Mouse (Mus musculus) liver, embryonic 16.5 days (tissue): Measurements from ENCODE around the gene Lsamp. TPM values are rescaled to one million over a fixed set of nuclear protein-coding genes. Genes with fewer than 3 reads are reported as not detected.
A peak's percentile ranks its signal among the peaks of the same experiment; 100 is the strongest.

Experiments
- ATAC-seq: fragments of 200-750 bp; cut with Nextera tagmentation; 2 replicates; pipeline ENCODE4 v1.8.0; 2017; ENCODE audit warnings: low read depth, mild to moderate bottlenecking, moderate number of reproducible peaks, moderate library complexity
- H3K27ac ChIP-seq: fragments of 300-500 bp; sonication (generic); 2 replicates; pipeline ENCODE4 v1.5.1; 2014; ENCODE audit warnings: mild to moderate bottlenecking, low read length
- H3K27me3 ChIP-seq: fragments of 300-500 bp; sonication (generic); 2 replicates; pipeline ENCODE4 v1.6.1; 2014; ENCODE audit warnings: low read depth, low read length, mixed read lengths; ENCODE audit not compliant: control insufficient read depth, insufficient read depth
- H3K36me3 ChIP-seq: fragments of 300-500 bp; sonication (generic); 2 replicates; pipeline ENCODE4 v1.6.1; 2014; ENCODE audit warnings: mild to moderate bottlenecking; ENCODE audit not compliant: control insufficient read depth, insufficient read depth
- H3K4me1 ChIP-seq: fragments of 300-500 bp; sonication (generic); 2 replicates; pipeline ENCODE4 v1.6.1; 2014; ENCODE audit warnings: low read depth, low read length, mixed read lengths; ENCODE audit not compliant: control insufficient read depth
- H3K4me2 ChIP-seq: fragments of 300-500 bp; sonication (generic); 2 replicates; pipeline ENCODE4 v1.6.1; 2014; ENCODE audit warnings: low read depth, low read length, mixed read lengths
- H3K4me3 ChIP-seq: fragments of 300-500 bp; sonication (generic); 2 replicates; pipeline ENCODE4 v1.5.1; 2014; ENCODE audit warnings: low read depth, mild to moderate bottlenecking, low read length
- H3K9ac ChIP-seq: fragments of 300-500 bp; sonication (generic); 2 replicates; pipeline ENCODE4 v1.6.1; 2014; ENCODE audit warnings: low read depth, low read length
- H3K9me3 ChIP-seq: fragments of 300-500 bp; sonication (generic); replicated peaks from 2 replicates; pipeline ENCODE4 v1.6.1; 2016; ENCODE audit warnings: low read length; ENCODE audit not compliant: control insufficient read depth
- WGBS: fragments of 180-500 bp; shearing (Covaris S2); extraction: QIAGEN DNeasy Blood & Tissue Kit; methylation state at CpG from one replicate; pipeline ENCODE4 v1.1.7; 2014; ENCODE audit not compliant: insufficient replicate concordance; 5-methylcytosine and 5-hydroxymethylcytosine counted together
- polyA plus RNA-seq: library from polyadenylated mRNA; unstranded; fragments of >200 nt; fragmentation: Nextera tagmentation; extraction: Ambion mirVana; gene quantifications from 2 replicates; pipeline ENCODE4 v1.2.1, GENCODE M21; 2015

The Lsamp gene
- 0.13 and 0.15 TPM in 2 replicates for polyA plus RNA-seq

DNA sequence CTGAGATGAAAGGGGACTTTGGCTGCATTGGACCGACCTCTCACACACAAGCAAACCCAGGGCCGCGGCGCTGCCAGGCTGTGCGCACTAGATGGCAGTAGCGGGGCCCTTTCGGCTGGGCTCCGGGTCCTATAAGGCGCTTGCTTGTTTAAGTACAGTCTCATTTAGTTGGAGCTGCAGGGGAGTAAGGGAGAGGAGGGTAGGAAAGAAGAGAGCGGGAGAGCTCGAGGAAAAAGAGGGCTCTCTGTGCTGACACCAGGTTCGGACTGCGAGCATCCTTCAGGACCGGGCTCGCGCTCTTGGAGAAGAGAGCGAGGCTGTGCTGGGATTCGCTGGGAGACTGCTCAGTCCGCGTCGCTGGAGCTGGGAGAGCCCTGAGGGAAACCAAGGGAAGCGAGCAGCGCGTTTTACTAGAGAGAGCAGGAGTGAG lies at the start of gene Lsamp:
Gene Lsamp, plus strand, starts transcription at position 157 of the 430 bp plus-strand sequence.
- no peaks in the 10 kb centered on the region for H3K4me1 ChIP-seq
- no peak within 1 kb of the TSS for H3K9ac ChIP-seq

DNA sequence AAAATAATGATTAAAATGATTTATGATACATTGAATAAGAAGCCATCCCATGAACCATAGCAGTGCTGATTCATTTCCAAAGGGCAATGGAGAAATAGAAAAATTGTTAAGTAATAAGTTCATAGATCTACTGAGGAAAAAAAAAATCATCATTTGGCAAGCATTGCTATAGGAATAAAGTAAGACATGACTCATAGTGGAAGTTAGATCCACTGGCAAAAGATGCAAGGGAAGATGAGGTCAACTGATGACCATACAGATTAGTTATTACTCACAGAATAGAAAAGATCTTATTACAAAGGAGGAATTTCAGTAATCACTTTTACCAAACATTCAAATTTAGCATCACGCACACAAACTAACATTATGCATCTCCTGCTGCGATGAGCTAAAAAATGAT lies 26.5 kb upstream of the Lsamp start:
- Histone ChIP-seq H3K9ac (no peak overlapping the region), H3K36me3 (no peaks in the 10 kb centered on the region), H3K4me3 (no peak overlapping the region), H3K4me1 (no peaks in the 10 kb centered on the region), H3K4me2 (no peak overlapping the region), H3K9me3 (no peaks in the 10 kb centered on the region), H3K27me3 (no peaks in the 10 kb centered on the region), H3K27ac (no peak overlapping the region)
- ATAC-seq, result no peak
- 58% methylated on average over 2 of the region's 2 CpGs for WGBS

More for the DNA sequence above, at the start of gene Lsamp:
- Histone ChIP-seq H3K4me3 (peak within 1 kb of the TSS; percentile 14), H3K27me3 (no peaks in the 10 kb centered on the region), H3K27ac (no peak within 1 kb of the TSS), H3K9me3 (no peaks in the 10 kb centered on the region), H3K4me2 (peak within 1 kb of the TSS; percentile 38; the same call in 1 of the 2 replicates), H3K36me3 (no peaks in the 10 kb centered on the region)
- 1% methylated on average over 24 of the region's 24 CpGs for WGBS
- no peak for ATAC-seq

DNA sequence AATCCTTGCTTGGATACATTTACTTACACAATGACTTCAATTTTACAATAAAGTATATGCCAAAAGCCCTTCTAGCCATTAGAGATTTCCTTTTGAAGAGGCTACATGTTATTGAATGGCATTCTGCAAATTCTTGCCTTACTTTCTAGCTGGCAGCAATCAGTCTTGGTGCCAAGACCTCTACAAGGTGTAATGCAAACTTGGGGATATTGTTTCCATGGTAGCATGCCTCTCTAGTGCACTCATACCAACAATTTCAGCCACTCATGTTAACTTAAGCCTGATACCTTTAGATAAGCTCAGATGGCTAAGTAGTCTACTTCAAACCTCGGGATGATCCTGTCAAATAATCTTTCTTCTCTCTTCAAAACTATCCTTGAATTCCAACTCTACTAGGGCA lies 11.4 kb upstream of the Lsamp start:
- Histone ChIP-seq H3K4me1 (no peaks in the 10 kb centered on the region), H3K36me3 (no peaks in the 10 kb centered on the region), H3K27me3 (no peaks in the 10 kb centered on the region), H3K4me2 (no peak overlapping the region), H3K27ac (no peak overlapping the region), H3K9me3 (no peaks in the 10 kb centered on the region), H3K9ac (no peak overlapping the region), H3K4me3 (no peak overlapping the region)
- WGBS, result 42% methylated on average over 1 of the region's 1 CpGs
- ATAC-seq, result no peak

DNA sequence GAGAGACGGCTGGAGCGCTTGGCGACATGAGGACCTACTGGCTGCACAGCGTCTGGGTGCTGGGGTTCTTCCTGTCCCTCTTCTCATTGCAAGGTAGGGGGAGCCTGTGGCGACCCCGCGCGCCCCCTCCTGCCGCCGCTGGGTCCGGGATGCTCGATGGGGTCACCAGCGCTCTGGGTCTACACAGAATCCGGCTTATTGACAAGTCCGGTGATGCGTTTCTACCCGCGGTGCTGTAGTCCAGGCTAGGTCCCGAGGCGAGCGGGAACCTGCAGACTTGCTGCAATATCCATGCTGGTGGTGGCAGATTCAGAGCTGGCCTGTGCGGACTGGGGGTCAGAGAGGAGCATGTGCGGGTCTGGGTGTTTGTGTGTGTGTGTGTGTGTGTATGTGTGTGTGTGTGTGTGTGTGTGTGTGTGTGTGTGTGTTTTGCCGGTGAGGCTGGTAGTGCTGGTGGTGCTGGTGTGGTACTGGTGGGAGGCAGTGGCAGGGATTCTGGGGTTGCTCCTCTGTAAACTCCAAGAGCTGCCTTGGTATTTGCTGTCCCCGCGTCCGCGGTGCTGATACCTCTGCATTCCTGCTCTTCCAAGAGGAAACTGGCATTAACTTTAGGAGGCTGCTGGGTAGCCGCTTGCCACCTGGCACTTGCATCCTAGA lies 602 bp downstream of the Lsamp start:
- Histone ChIP-seq H3K27ac (no peak overlapping the region), H3K36me3 (no peaks in the 10 kb centered on the region), H3K27me3 (no peaks in the 10 kb centered on the region), H3K9ac (no peak overlapping the region), H3K4me3 (no peak overlapping the region; the same call in 1 of the 2 replicates), H3K4me2 (peak overlapping the region; percentile 38; the same call in 1 of the 2 replicates), H3K4me1 (no peaks in the 10 kb centered on the region), H3K9me3 (no peaks in the 10 kb centered on the region)
- WGBS, result under 1% methylated on average over 25 of the region's 29 CpGs
- ATAC-seq, result no peak

DNA sequence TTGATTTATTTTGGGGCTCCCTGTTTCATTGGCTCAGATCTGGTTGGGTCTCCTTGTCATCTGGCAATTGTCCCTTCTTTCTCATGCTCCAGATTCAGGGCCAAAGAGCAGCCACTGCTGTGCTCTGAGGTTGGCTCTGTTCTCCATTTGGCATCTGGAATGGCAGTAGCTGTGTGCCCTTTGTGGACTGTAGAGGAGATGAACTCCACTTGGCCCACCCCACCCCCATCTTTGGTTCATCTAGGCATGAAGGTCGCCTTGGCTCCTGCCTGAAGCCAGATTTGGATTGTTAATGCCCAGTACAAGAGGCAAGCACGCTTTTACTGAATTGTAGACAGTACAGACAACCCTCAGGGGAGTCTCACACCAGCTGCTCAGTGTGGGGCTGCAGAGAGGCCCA lies 4.3 kb downstream of the Lsamp start:
- no peak for ATAC-seq
- no peak overlapping the region for H3K27ac ChIP-seq
- no peaks in the 10 kb centered on the region for H3K36me3 ChIP-seq
- 23% methylated on average over 2 of the region's 2 CpGs for WGBS
- no peak overlapping the region for H3K4me2 ChIP-seq
- H3K27me3 ChIP-seq, result no peaks in the 10 kb centered on the region
- H3K4me3 ChIP-seq, result no peak overlapping the region
- H3K9me3 ChIP-seq, result no peaks in the 10 kb centered on the region
- H3K4me1 ChIP-seq, result no peaks in the 10 kb centered on the region
- H3K9ac ChIP-seq, result no peak overlapping the region

DNA sequence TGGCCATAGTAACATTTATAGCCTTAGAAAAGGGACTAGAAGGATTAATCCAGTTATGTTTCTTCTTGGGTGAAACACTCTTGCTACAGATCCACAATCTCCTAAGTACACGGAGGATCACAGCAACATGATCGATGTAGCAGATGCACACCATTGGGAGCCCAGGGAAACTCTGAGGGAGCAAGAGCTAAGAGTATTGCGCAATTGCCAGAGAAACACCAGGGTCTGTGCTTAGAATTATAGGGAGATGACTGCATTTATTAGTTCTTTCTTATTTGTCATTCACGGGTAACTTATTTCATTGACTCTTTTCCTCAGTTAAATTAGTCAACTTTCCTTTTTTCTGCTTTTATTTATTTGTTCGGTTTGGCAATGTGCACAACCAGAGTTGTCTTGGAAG lies 10.7 kb downstream of the Lsamp start:
- H3K27me3 ChIP-seq, result no peaks in the 10 kb centered on the region
- H3K9me3 ChIP-seq, result no peaks in the 10 kb centered on the region
- no peak overlapping the region for H3K9ac ChIP-seq
- H3K36me3 ChIP-seq, result no peaks in the 10 kb centered on the region
- no peak overlapping the region for H3K4me3 ChIP-seq
- WGBS, result 70% methylated on average over 5 of the region's 5 CpGs
- H3K27ac ChIP-seq, result no peak overlapping the region
- H3K4me2 ChIP-seq, result no peak overlapping the region
- ATAC-seq, result no peak
- no peaks in the 10 kb centered on the region for H3K4me1 ChIP-seq

DNA sequence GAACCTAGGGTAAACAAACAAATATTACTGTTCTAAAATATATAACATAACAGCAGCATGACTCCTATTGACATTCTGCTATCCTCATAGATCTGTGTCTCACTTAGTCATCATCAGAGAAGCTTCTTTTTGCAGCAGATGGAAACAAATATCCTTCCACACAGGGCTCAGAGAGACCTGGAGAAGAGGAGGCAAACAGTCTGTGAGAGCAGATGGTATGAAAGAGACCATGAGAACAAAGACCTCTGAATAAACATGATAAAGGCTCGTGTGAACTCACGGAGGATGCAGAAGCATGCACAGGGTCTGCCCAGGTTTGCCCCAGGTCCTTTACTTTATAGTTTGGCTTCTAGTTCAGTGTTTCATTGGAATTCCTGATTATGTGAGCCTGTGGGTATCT lies 24.6 kb downstream of the Lsamp start:
- Histone ChIP-seq H3K9me3 (no peaks in the 10 kb centered on the region), H3K27ac (no peak overlapping the region), H3K9ac (no peak overlapping the region), H3K36me3 (no peaks in the 10 kb centered on the region), H3K4me3 (no peak overlapping the region), H3K27me3 (no peaks in the 10 kb centered on the region), H3K4me1 (no peaks in the 10 kb centered on the region), H3K4me2 (no peak overlapping the region)
- 54% methylated on average over 2 of the region's 2 CpGs for WGBS
- ATAC-seq, result no peak

DNA sequence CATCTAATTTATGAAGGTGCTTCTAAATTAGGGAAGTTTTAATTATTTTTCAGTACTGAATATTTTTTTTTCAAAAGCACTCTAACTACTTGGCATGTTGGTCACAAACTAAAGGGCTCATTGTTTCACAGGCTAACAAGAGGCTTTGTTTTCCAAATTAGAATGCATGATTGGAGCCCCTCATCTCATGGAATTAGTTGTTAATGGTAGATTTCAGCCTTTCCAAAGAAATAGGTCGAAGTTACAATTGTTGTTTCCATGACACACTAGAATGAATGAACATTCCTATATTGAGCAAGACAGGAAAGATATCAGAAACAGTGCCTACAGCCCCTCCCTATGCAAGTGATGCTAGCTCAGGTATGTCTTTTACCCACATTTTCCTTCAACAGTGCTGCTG lies 26.9 kb downstream of the Lsamp start:
- 36% methylated on average over 1 of the region's 1 CpGs for WGBS
- Histone ChIP-seq H3K9ac (no peak overlapping the region), H3K4me1 (no peaks in the 10 kb centered on the region), H3K27me3 (no peaks in the 10 kb centered on the region), H3K4me2 (no peak overlapping the region), H3K36me3 (no peaks in the 10 kb centered on the region), H3K27ac (no peak overlapping the region), H3K9me3 (no peaks in the 10 kb centered on the region), H3K4me3 (no peak overlapping the region)
- no peak for ATAC-seq

DNA sequence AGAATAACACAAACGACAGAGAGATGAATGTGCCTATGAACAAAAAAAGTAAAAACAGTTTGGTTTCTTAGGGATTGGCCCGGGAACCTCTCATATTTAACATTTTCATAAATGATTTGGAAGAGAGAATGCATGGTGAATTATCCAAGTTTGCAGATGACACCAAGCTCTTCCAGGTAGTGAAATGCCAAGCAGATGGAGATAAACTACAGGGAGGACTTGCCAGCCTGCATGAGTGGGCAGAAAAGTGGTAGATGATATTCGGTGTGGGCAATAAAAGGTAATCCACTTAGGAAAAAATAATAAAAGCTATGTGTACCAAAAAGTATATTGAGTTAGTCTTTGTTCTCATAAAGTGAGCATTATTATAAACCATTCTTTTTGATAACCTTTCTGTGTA lies 38.5 kb downstream of the Lsamp start:
- ATAC-seq, result no peak
- WGBS, result 53% methylated on average over 3 of the region's 3 CpGs

More for the DNA sequence above, 38.5 kb downstream of the Lsamp start:
- Histone ChIP-seq H3K4me3 (no peak overlapping the region), H3K4me1 (no peaks in the 10 kb centered on the region), H3K27me3 (no peaks in the 10 kb centered on the region), H3K9ac (no peak overlapping the region), H3K4me2 (no peak overlapping the region), H3K36me3 (no peaks in the 10 kb centered on the region), H3K27ac (no peak overlapping the region), H3K9me3 (no peaks in the 10 kb centered on the region)
